Mouse (Mus musculus) CH12.LX (cell line): ENCODE results near the gene Aldoc.

Source experiments
- CTCF ChIP-seq, 2 experiments: IDR thresholded peaks in 1 of 2; conservative IDR thresholded peaks in 1 of 2; 2 replicates each; pipeline ENCODE4 v1.5.1; 2011 to 2012; ENCODE audit warnings: low read depth in 2 of 2, low read length in 2 of 2, improper control_type of control experiment in 1 of 2, inconsistent platforms in 1 of 2, mild to moderate bottlenecking in 1 of 2, moderate library complexity in 1 of 2
- ELF1 ChIP-seq: IDR thresholded peaks from 2 replicates; pipeline ENCODE4 v1.6.1; 2014; ENCODE audit warnings: low read depth, mild to moderate bottlenecking, inconsistent platforms, low read length, improper control_type of control experiment
- GABPA ChIP-seq: IDR thresholded peaks from 2 replicates; pipeline ENCODE4 v1.6.1; 2012; ENCODE audit warnings: low read depth, low read length, improper control_type of control experiment, inconsistent platforms; ENCODE audit not compliant: insufficient replicate concordance
- KAT2A ChIP-seq: IDR thresholded peaks from 2 replicates; pipeline ENCODE4 v1.6.1; 2012; ENCODE audit warnings: low read length, improper control_type of control experiment, inconsistent platforms; ENCODE audit not compliant: insufficient replicate concordance
- MAX ChIP-seq: IDR thresholded peaks from 2 replicates; pipeline ENCODE4 v1.6.1; 2011; ENCODE audit warnings: low read length, improper control_type of control experiment
- POLR2A ChIP-seq: IDR thresholded peaks from 2 replicates; pipeline ENCODE4 v1.6.1; 2011; ENCODE audit warnings: low read depth, mild to moderate bottlenecking, improper control_type of control experiment, low read length
- ZC3H11A ChIP-seq: IDR thresholded peaks from 2 replicates; pipeline ENCODE4 v1.6.1; 2012; ENCODE audit warnings: low read depth, mild to moderate bottlenecking, inconsistent platforms, low read length, improper control_type of control experiment
- ZNF384 ChIP-seq: IDR thresholded peaks from 2 replicates; pipeline ENCODE4 v1.6.1; 2012; ENCODE audit warnings: low read depth, low read length, improper control_type of control experiment, inconsistent platforms

- no peak for TF ChIP-seq CTCF (conservative IDR thresholded peaks at IDR 0.05 in 1 of 2, IDR thresholded peaks at IDR 0.05 in 1 of 2; ENCODE audit: low read depth in 2 of 2, low read length in 2 of 2)
- no peak for TF ChIP-seq POLR2A
- TF ChIP-seq GABPA, result no peak
- no peak for TF ChIP-seq ZC3H11A
- TF ChIP-seq ELF1, result no peak
- TF ChIP-seq MAX, result no peak
- TF ChIP-seq ZNF384, result no peak
- no peak for TF ChIP-seq KAT2A
Measured at GRCm38 (mm10) chr11:78337040-78337439, 14.3 kb downstream of the Aldoc start.
